Mouse (Mus musculus): ENCODE measurements around the gene Hmx3. TPM values are rescaled to one million over a fixed set of nuclear protein-coding genes. Genes with fewer than 3 reads are reported as not detected.

Gene Hmx3
- total and polyA plus RNA-seq, 3 experiments = not detected

GRCm38 (mm10) chr7:131545701-131546385 lies 3.2 kb downstream of the Hmx3 start:
- in situ Hi-C loops (cut with MboI; ENCODE audit: low pct_ligation_motif_present, low pct_unique_long_range_greater_than_20kb, low sequenced_read_pairs) (loop anchor here (25.0 kb wide), 1 partner anchor 241 kb away; no protein-coding TSS in a partner anchor), dilution Hi-C loops (cut with MboI; ENCODE audit: extremely low pct_ligation_motif_present, extremely low pct_unique_long_range_greater_than_20kb, low sequenced_read_pairs) (no loop called here)
- Histone ChIP-seq H3K27me3 (replicated peaks) (peaks cover 42% of the 10 kb centered on the region), H3K4me2 (ENCODE audit: insufficient read depth, low read depth, poor library complexity, severe bottlenecking) (no peak overlapping the region; the same call in 1 of the 2 replicates), H3K4me1 (ENCODE audit: control insufficient read depth in 1 of 2, insufficient read depth in 2 of 2) (peaks cover 3% of the 10 kb centered on the region in 2 experiments; a peak in 1 of 4 replicates), H3K36me3 (replicated peaks in 1 of 2; ENCODE audit: control insufficient read depth in 1 of 2, insufficient read depth in 1 of 2, low read length in 1 of 2) (no peaks in the 10 kb centered on the region), H3K9me3 (replicated peaks; ENCODE audit: low read length) (peaks cover 34% of the 10 kb centered on the region), H3K79me2 (replicated peaks; ENCODE audit: control insufficient read depth, extremely low read depth, insufficient read depth, poor library complexity, severe bottlenecking) (no peaks in the 10 kb centered on the region), H3K9ac (ENCODE audit: insufficient read depth, low read depth) (no peak overlapping the region), H3K27ac (ENCODE audit: insufficient read depth, low read depth) (no peak overlapping the region), H3K4me3 (replicated peaks in 1 of 3; ENCODE audit: low read depth in 2 of 3, low read length in 2 of 3, poor library complexity in 1 of 3) (no peak overlapping the region)
- TF ChIP-seq ZKSCAN1 (IDR thresholded peaks at IDR 0.05; ENCODE audit: borderline replicate concordance, low read depth, low read length) (no peak), NELFE (IDR thresholded peaks at IDR 0.05; ENCODE audit: low read depth, low read length) (no peak)
- DNase-seq (ENCODE audit: extremely low read depth) = no peak

- Histone ChIP-seq H3K9ac (ENCODE audit: insufficient read depth, low read depth) (no peak overlapping the region), H3K27me3 (replicated peaks) (peaks cover 48% of the 10 kb centered on the region), H3K79me2 (replicated peaks; ENCODE audit: control insufficient read depth, extremely low read depth, insufficient read depth, poor library complexity, severe bottlenecking) (no peaks in the 10 kb centered on the region), H3K36me3 (replicated peaks in 1 of 2; ENCODE audit: control insufficient read depth in 1 of 2, insufficient read depth in 1 of 2, low read length in 1 of 2) (no peaks in the 10 kb centered on the region), H3K4me1 (ENCODE audit: control insufficient read depth in 1 of 2, insufficient read depth in 2 of 2) (peaks cover 3 to 5% of the 10 kb centered on the region in 2 experiments; a peak in 1 of 4 replicates), H3K27ac (ENCODE audit: insufficient read depth, low read depth) (no peak overlapping the region), H3K4me2 (ENCODE audit: insufficient read depth, low read depth, poor library complexity, severe bottlenecking) (no peak overlapping the region), H3K9me3 (replicated peaks; ENCODE audit: low read length) (peaks cover 30% of the 10 kb centered on the region), H3K4me3 (replicated peaks in 1 of 3; ENCODE audit: low read depth in 2 of 3, low read length in 2 of 3, poor library complexity in 1 of 3) (no peak overlapping the region)
- dilution Hi-C loops (cut with MboI; ENCODE audit: extremely low pct_ligation_motif_present, extremely low pct_unique_long_range_greater_than_20kb, low sequenced_read_pairs) (no loop called here), in situ Hi-C loops (cut with MboI; ENCODE audit: low pct_ligation_motif_present, low pct_unique_long_range_greater_than_20kb, low sequenced_read_pairs) (loop anchor here (25.0 kb wide), 1 partner anchor 241 kb away; no protein-coding TSS in a partner anchor)
- no peak for DNase-seq (ENCODE audit: extremely low read depth)
- TF ChIP-seq CHD1 (IDR thresholded peaks at IDR 0.05; ENCODE audit: low read depth, low read length) = no peak
- TF ChIP-seq USF1 (IDR thresholded peaks at IDR 0.05; ENCODE audit: low read depth, low read length) = no peak
- no peak for TF ChIP-seq TBP (conservative IDR thresholded peaks at IDR 0.05; ENCODE audit: low read depth, low read length)
- TF ChIP-seq PAX5 (IDR thresholded peaks at IDR 0.05; ENCODE audit: low read length) = no peak
- TF ChIP-seq JUND (conservative IDR thresholded peaks at IDR 0.05; ENCODE audit: low read depth, low read length) = no peak
- TF ChIP-seq RCOR1 (conservative IDR thresholded peaks at IDR 0.05; ENCODE audit: low read depth, low read length) = no peak
- no peak for TF ChIP-seq ZC3H11A (IDR thresholded peaks at IDR 0.05; ENCODE audit: low read depth, low read length)
- TF ChIP-seq POLR2A (IDR thresholded peaks at IDR 0.05; ENCODE audit: low read depth, low read length) = no peak
- TF ChIP-seq ELF1 (IDR thresholded peaks at IDR 0.05; ENCODE audit: low read depth, low read length) = no peak
- no peak for TF ChIP-seq NELFE (IDR thresholded peaks at IDR 0.05; ENCODE audit: low read depth, low read length)
These were observed 3.8 kb downstream of the Hmx3 start for GRCm38 (mm10) chr7:131546423-131546822.

- H3K4me3 ChIP-seq (replicated peaks in 1 of 3; ENCODE audit: low read depth in 2 of 3, low read length in 2 of 3, poor library complexity in 1 of 3) = no peak overlapping the region
- TF ChIP-seq SIN3A (IDR thresholded peaks at IDR 0.05; ENCODE audit: low read length) (no peak), USF1 (IDR thresholded peaks at IDR 0.05; ENCODE audit: low read depth, low read length) (no peak), BHLHE40 (IDR thresholded peaks at IDR 0.05; ENCODE audit: low read depth, low read length) (no peak), RCOR1 (conservative IDR thresholded peaks at IDR 0.05; ENCODE audit: low read depth, low read length) (no peak), GABPA (IDR thresholded peaks at IDR 0.05; ENCODE audit: insufficient replicate concordance, low read depth, low read length) (no peak), NELFE (IDR thresholded peaks at IDR 0.05; ENCODE audit: low read depth, low read length) (no peak), MEF2A (IDR thresholded peaks at IDR 0.05; ENCODE audit: borderline replicate concordance, low read depth, low read length) (no peak), JUND (conservative IDR thresholded peaks at IDR 0.05; ENCODE audit: low read depth, low read length) (no peak), PAX5 (IDR thresholded peaks at IDR 0.05; ENCODE audit: low read length) (no peak), MXI1 (IDR thresholded peaks at IDR 0.05; ENCODE audit: low read depth, low read length) (no peak), TCF12 (IDR thresholded peaks at IDR 0.05; ENCODE audit: low read depth, low read length) (no peak)
- no peak overlapping the region for H3K27ac ChIP-seq (ENCODE audit: insufficient read depth, low read depth)
- dilution Hi-C loops (cut with MboI; ENCODE audit: extremely low pct_ligation_motif_present, extremely low pct_unique_long_range_greater_than_20kb, low sequenced_read_pairs) (no loop called here), in situ Hi-C loops (cut with MboI; ENCODE audit: low pct_ligation_motif_present, low pct_unique_long_range_greater_than_20kb, low sequenced_read_pairs) (loop anchor here (25.0 kb wide), 1 partner anchor 240 kb away; no protein-coding TSS in a partner anchor)
- H3K4me1 ChIP-seq (ENCODE audit: control insufficient read depth in 1 of 2, insufficient read depth in 2 of 2) = peaks cover 6 to 8% of the 10 kb centered on the region in 2 experiments; a peak in 1 of 4 replicates
- H3K4me2 ChIP-seq (ENCODE audit: insufficient read depth, low read depth, poor library complexity, severe bottlenecking) = no peak overlapping the region
- no peak overlapping the region for H3K9ac ChIP-seq (ENCODE audit: insufficient read depth, low read depth)
- H3K27me3 ChIP-seq (replicated peaks) = peaks cover 58% of the 10 kb centered on the region
- H3K9me3 ChIP-seq (replicated peaks; ENCODE audit: low read length) = peaks cover 20% of the 10 kb centered on the region
- no peaks in the 10 kb centered on the region for H3K79me2 ChIP-seq (replicated peaks; ENCODE audit: control insufficient read depth, extremely low read depth, insufficient read depth, poor library complexity, severe bottlenecking)
- H3K36me3 ChIP-seq (replicated peaks in 1 of 2; ENCODE audit: control insufficient read depth in 1 of 2, insufficient read depth in 1 of 2, low read length in 1 of 2) = no peaks in the 10 kb centered on the region
- no peak for DNase-seq (ENCODE audit: extremely low read depth)
These were observed 4.8 kb downstream of the Hmx3 start for GRCm38 (mm10) chr7:131547481-131547880.

All from CH12.LX (cell line).